Mouse (Mus musculus): Measurements from ENCODE around the gene Dnah12.

DNA sequence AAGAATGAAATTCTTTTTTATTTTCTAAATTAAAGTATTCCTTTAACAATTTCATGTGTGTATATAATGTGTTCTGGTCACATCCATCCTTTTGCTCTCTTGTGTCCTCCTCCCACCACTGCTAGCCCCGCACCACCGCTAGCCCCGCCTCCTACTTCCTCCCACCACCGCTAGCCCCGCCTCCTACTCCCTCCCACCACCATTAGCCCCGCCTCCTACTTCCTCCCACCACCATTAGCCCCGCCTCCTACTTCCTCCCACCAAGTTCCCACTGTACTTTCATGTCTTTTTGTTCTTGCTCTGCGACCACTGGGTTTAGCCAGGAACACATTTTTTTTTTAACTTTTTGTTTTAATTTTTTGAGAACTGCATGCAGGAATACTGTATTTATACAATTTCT lies 160.0 kb downstream of the Dnah12 start:
- no peak for TF ChIP-seq POLR2A (IDR thresholded peaks at IDR 0.05; ENCODE audit: insufficient read depth, low read depth, low read length)
- TF ChIP-seq CTCF (IDR thresholded peaks at IDR 0.05): no peak
- no peak for TF ChIP-seq EP300 (IDR thresholded peaks at IDR 0.05; ENCODE audit: insufficient read depth, low read depth, low read length)
